Mouse (Mus musculus): ENCODE data around the gene Mon2.

- TF ChIP-seq CTCF (IDR thresholded peaks at IDR 0.05; ENCODE audit: borderline replicate concordance, extremely low read depth, insufficient read depth, insufficient read length) (no peak), POLR2A (IDR thresholded peaks at IDR 0.05; ENCODE audit: borderline replicate concordance, extremely low read depth, insufficient read depth, insufficient read length, poor library complexity, severe bottlenecking) (no peak)
Observed at GRCm38 (mm10) chr10:123053557-123053956, 22.7 kb downstream of the Mon2 start.

Data from brain, embryonic 14.5 days (tissue).